Mouse (Mus musculus): Measurements from ENCODE around the gene Pgm5. TPM values are rescaled to one million over a fixed set of nuclear protein-coding genes. Genes with fewer than 3 reads are reported as not detected.
"Not testable (repeated sequence)": the region's sequence is repeated elsewhere in the genome, so short reads cannot be mapped to it uniquely, and the experiment has no call there.

Gene Pgm5
- polyA plus RNA-seq, 1 experiment, result 0.18 TPM

DNA sequence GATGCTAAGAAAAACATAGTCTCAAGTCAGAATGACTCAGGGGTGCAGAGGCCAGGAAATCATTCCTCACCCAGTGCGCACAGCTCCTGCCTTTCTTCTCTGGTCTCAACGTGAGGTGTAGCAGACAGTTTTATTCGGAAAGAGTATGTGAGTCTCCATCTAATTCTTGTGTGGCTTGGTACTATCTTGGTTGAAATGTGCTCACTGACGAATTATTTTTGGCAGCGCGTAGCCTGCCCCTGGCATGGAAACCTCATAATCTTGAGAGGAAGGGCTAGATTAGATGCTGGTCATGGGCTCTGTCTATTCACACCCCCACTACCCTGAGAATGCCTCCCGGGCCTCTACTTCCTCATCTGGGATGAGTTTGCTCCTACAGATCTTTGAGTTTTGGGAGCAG is 153.6 kb downstream of the Pgm5 start:
- H3K4me3 ChIP-seq (ENCODE audit: low read depth, low read length), result no peak overlapping the region
- H3K9me3 ChIP-seq (replicated peaks; ENCODE audit: control insufficient read depth, insufficient read depth, low read length, poor library complexity, severe bottlenecking), result no peaks in the 10 kb centered on the region
- no peaks in the 10 kb centered on the region for H3K4me1 ChIP-seq (ENCODE audit: control insufficient read depth, insufficient read depth, low read length)
- no peak overlapping the region for H3K9ac ChIP-seq (ENCODE audit: low read depth, poor library complexity, severe bottlenecking)
- H3K27me3 ChIP-seq (ENCODE audit: control insufficient read depth, insufficient read depth, low read length, poor library complexity, severe bottlenecking), result no peaks in the 10 kb centered on the region
- H3K36me3 ChIP-seq (ENCODE audit: control insufficient read depth, insufficient read depth, low read length, poor library complexity, severe bottlenecking), result no peaks in the 10 kb centered on the region
- TF ChIP-seq EP300 (IDR thresholded peaks at IDR 0.05; ENCODE audit: insufficient read depth, low read depth, low read length), result no peak
- TF ChIP-seq POLR2A (IDR thresholded peaks at IDR 0.05; ENCODE audit: insufficient read depth, low read length), result no peak
- TF ChIP-seq CTCF (IDR thresholded peaks at IDR 0.05; ENCODE audit: low read depth, low read length), result no peak
- no peak overlapping the region for H3K27ac ChIP-seq (ENCODE audit: insufficient read depth, low read length)

DNA sequence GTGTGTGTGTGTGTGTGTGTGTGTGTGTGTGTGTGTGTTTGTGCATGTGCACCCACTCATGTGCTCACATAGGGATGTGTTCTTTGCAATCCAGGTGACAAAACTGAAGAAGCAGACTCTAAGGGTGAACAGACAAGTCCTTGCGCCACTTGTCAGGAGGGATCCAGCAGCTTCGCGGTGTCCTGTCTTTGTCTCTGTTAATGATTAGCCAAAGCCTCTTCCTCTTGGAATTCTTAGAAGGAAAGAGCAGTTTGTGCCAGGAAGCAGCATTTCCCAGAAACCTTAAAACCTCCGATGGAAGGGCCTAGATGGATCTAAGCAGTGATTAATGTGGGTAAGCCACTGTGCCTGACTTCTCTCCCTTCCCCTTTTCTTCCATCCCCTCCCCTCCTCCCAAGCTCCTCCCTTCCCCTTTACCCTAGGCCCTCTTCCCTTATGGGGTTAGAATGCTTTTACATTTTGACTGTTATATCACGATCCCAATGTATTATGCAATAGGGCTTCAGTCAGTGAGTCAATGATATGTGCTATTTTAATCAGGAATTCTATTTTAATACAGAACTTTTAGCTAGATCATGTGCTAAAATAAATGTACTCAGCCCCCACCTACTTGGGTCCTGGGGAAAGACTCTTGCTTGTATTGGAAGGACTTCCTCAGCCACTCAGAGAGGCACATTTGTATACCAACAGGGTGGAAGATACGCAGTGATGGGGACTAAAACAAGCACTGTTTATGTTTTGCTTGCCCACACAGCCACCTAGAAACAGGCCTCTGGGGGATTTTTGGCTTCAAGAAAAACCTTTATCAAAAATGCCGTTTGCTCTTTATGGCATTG is 154.4 kb downstream of the Pgm5 start:
- Histone ChIP-seq H3K4me1 (ENCODE audit: control insufficient read depth, insufficient read depth, low read length) (no peaks in the 10 kb centered on the region), H3K4me3 (ENCODE audit: low read depth, low read length) (no peak overlapping the region), H3K9me3 (replicated peaks; ENCODE audit: control insufficient read depth, insufficient read depth, low read length, poor library complexity, severe bottlenecking) (no peaks in the 10 kb centered on the region), H3K36me3 (ENCODE audit: control insufficient read depth, insufficient read depth, low read length, poor library complexity, severe bottlenecking) (no peaks in the 10 kb centered on the region), H3K27ac (ENCODE audit: insufficient read depth, low read length) (no peak overlapping the region), H3K9ac (ENCODE audit: low read depth, poor library complexity, severe bottlenecking) (no peak overlapping the region), H3K27me3 (ENCODE audit: control insufficient read depth, insufficient read depth, low read length, poor library complexity, severe bottlenecking) (no peaks in the 10 kb centered on the region)
- TF ChIP-seq EP300 (IDR thresholded peaks at IDR 0.05; ENCODE audit: insufficient read depth, low read depth, low read length) (no peak), CTCF (IDR thresholded peaks at IDR 0.05; ENCODE audit: low read depth, low read length) (no peak), POLR2A (IDR thresholded peaks at IDR 0.05; ENCODE audit: insufficient read depth, low read length) (no peak)

DNA sequence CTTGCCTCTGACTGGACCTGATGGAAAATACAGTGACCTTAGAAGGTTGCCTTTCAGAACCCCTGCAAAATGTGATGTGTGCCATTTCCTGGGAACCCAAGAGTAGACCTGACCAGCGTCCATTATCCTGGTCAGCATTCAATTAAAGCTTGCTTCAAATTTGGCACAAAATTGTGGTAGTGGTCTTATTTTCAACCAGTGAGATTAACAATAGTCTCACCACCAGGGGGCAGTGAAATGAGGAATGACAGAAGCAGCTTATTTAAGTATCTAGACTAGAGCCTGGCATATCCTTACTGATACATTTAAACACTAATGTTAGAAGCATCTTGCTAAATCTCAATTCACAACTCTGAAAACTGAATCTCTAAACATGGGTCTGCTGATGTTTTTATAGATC is 156.3 kb downstream of the Pgm5 start:
- H3K27me3 ChIP-seq (ENCODE audit: control insufficient read depth, insufficient read depth, low read length, poor library complexity, severe bottlenecking), result no peaks in the 10 kb centered on the region
- no peaks in the 10 kb centered on the region for H3K9me3 ChIP-seq (replicated peaks; ENCODE audit: control insufficient read depth, insufficient read depth, low read length, poor library complexity, severe bottlenecking)
- H3K27ac ChIP-seq (ENCODE audit: insufficient read depth, low read length), result no peak overlapping the region
- H3K4me3 ChIP-seq (ENCODE audit: low read depth, low read length), result no peak overlapping the region
- H3K9ac ChIP-seq (ENCODE audit: low read depth, poor library complexity, severe bottlenecking), result no peak overlapping the region
- no peaks in the 10 kb centered on the region for H3K36me3 ChIP-seq (ENCODE audit: control insufficient read depth, insufficient read depth, low read length, poor library complexity, severe bottlenecking)
- no peak for TF ChIP-seq CTCF (IDR thresholded peaks at IDR 0.05; ENCODE audit: low read depth, low read length)
- TF ChIP-seq EP300 (IDR thresholded peaks at IDR 0.05; ENCODE audit: insufficient read depth, low read depth, low read length), result no peak
- no peak for TF ChIP-seq POLR2A (IDR thresholded peaks at IDR 0.05; ENCODE audit: insufficient read depth, low read length)
- H3K4me1 ChIP-seq (ENCODE audit: control insufficient read depth, insufficient read depth, low read length), result no peaks in the 10 kb centered on the region

DNA sequence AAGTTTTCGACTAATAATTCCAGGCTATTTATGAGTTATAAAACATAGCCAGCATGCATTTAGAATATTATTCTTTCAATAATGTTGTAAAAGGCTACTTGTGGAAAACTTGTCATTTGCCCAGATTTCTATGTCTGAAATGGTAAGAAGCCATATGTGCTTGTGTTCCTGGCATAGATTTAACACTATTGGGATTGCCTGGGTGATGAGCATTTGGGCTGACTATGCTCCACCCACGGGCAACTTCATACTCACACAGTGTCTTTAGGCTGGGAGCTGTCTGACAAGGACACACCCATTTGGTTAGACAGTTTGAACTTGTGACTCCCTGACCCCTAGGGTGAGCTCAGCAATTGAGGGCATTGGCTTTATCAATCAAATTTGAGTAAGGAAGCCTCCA is 157.3 kb downstream of the Pgm5 start:
- Histone ChIP-seq H3K36me3 (ENCODE audit: control insufficient read depth, insufficient read depth, low read length, poor library complexity, severe bottlenecking) (no peaks in the 10 kb centered on the region), H3K27me3 (ENCODE audit: control insufficient read depth, insufficient read depth, low read length, poor library complexity, severe bottlenecking) (no peaks in the 10 kb centered on the region), H3K4me3 (ENCODE audit: low read depth, low read length) (no peak overlapping the region), H3K9me3 (replicated peaks; ENCODE audit: control insufficient read depth, insufficient read depth, low read length, poor library complexity, severe bottlenecking) (no peaks in the 10 kb centered on the region), H3K27ac (ENCODE audit: insufficient read depth, low read length) (no peak overlapping the region), H3K4me1 (ENCODE audit: control insufficient read depth, insufficient read depth, low read length) (no peaks in the 10 kb centered on the region), H3K9ac (ENCODE audit: low read depth, poor library complexity, severe bottlenecking) (no peak overlapping the region)
- TF ChIP-seq EP300 (IDR thresholded peaks at IDR 0.05; ENCODE audit: insufficient read depth, low read depth, low read length), result no peak
- TF ChIP-seq POLR2A (IDR thresholded peaks at IDR 0.05; ENCODE audit: insufficient read depth, low read length), result no peak
- TF ChIP-seq CTCF (IDR thresholded peaks at IDR 0.05; ENCODE audit: low read depth, low read length), result no peak

DNA sequence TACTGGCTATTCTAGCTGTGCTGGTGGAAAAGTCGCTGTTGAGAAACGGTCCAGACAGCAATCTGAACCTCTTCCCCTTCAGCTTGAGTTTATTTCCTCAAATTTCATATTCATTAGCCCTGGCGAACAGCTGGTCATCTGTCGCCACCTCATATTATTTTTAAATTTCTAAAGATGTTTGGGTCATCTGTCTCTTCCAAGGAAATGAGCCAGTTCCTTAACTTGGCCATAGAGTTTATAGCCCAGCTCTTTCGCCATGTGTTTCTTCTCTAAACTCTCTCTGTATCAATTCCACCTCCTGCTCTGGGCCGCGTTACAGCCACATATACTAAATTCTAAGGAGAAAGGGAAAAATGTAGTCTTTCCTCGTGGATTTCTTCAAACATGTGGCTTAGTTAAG is 158.0 kb downstream of the Pgm5 start:
- TF ChIP-seq EP300 (IDR thresholded peaks at IDR 0.05; ENCODE audit: insufficient read depth, low read depth, low read length), result no peak
- TF ChIP-seq CTCF (IDR thresholded peaks at IDR 0.05; ENCODE audit: low read depth, low read length), result no peak
- no peak for TF ChIP-seq POLR2A (IDR thresholded peaks at IDR 0.05; ENCODE audit: insufficient read depth, low read length)
- no peak overlapping the region for H3K4me3 ChIP-seq (ENCODE audit: low read depth, low read length)
- H3K9me3 ChIP-seq (replicated peaks; ENCODE audit: control insufficient read depth, insufficient read depth, low read length, poor library complexity, severe bottlenecking), result no peaks in the 10 kb centered on the region
- no peak overlapping the region for H3K9ac ChIP-seq (ENCODE audit: low read depth, poor library complexity, severe bottlenecking)
- H3K27ac ChIP-seq (ENCODE audit: insufficient read depth, low read length), result no peak overlapping the region
- no peaks in the 10 kb centered on the region for H3K36me3 ChIP-seq (ENCODE audit: control insufficient read depth, insufficient read depth, low read length, poor library complexity, severe bottlenecking)
- H3K4me1 ChIP-seq (ENCODE audit: control insufficient read depth, insufficient read depth, low read length), result no peaks in the 10 kb centered on the region
- H3K27me3 ChIP-seq (ENCODE audit: control insufficient read depth, insufficient read depth, low read length, poor library complexity, severe bottlenecking), result no peaks in the 10 kb centered on the region

DNA sequence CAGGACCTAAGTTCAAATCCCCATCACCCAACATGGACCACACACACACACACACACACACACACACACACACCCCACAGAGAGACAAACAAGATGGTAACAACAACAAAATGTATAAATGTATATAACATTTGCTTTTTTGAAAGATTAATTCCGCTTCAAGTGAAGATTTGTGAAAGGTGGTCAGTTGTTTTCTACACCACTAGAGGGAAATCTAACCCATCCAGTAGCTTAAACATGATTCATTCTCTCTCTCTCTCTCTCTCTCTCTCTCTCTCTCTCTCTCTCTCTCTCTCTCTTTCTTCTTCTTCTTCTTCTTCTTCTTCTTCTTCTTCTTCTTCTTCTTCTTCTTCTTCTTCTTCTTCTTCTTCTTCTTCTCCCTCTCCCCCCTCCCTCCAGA is 158.5 kb downstream of the Pgm5 start:
- H3K9me3 ChIP-seq (replicated peaks; ENCODE audit: control insufficient read depth, insufficient read depth, low read length, poor library complexity, severe bottlenecking); H3K4me1 ChIP-seq (ENCODE audit: control insufficient read depth, insufficient read depth, low read length); H3K27me3 ChIP-seq (ENCODE audit: control insufficient read depth, insufficient read depth, low read length, poor library complexity, severe bottlenecking); H3K36me3 ChIP-seq (ENCODE audit: control insufficient read depth, insufficient read depth, low read length, poor library complexity, severe bottlenecking); H3K4me3 ChIP-seq (ENCODE audit: low read depth, low read length); H3K9ac ChIP-seq (ENCODE audit: low read depth, poor library complexity, severe bottlenecking); H3K27ac ChIP-seq (ENCODE audit: insufficient read depth, low read length): not testable (repeated sequence)

Measured in ES-Bruce4 (cell line).